Mouse (Mus musculus) testis, adult 2 months (tissue): ENCODE measurements around the gene Taldo1. TPM values are rescaled to one million over a fixed set of nuclear protein-coding genes. Genes with fewer than 3 reads are reported as not detected.

Experiments used
- H3K27ac ChIP-seq: fragments of 200-500 bp; 2 replicates; pipeline ENCODE4 v1.5.1; 2012; ENCODE audit warnings: low read depth, low read length; ENCODE audit not compliant: control insufficient read depth, insufficient read depth
- H3K27me3 ChIP-seq: fragments of 200-500 bp; 2 replicates; pipeline ENCODE4 v1.6.1; 2012; ENCODE audit warnings: mild to moderate bottlenecking, low read length, moderate library complexity; ENCODE audit not compliant: control insufficient read depth, insufficient read depth
- H3K36me3 ChIP-seq: fragments of 200-500 bp; 2 replicates; pipeline ENCODE4 v1.6.1; 2012; ENCODE audit warnings: mild to moderate bottlenecking, low read length; ENCODE audit not compliant: control insufficient read depth, insufficient read depth
- H3K4me1 ChIP-seq: fragments of 200-500 bp; 2 replicates; pipeline ENCODE4 v1.6.1; 2012; ENCODE audit warnings: low read length; ENCODE audit not compliant: control insufficient read depth, insufficient read depth
- H3K4me3 ChIP-seq: fragments of 200-500 bp; 2 replicates; pipeline ENCODE4 v1.5.1; 2012; ENCODE audit warnings: low read depth, mild to moderate bottlenecking, low read length, moderate library complexity, mixed read lengths; ENCODE audit not compliant: control insufficient read depth
- CTCF ChIP-seq: fragments of 200-500 bp; IDR thresholded peaks from 2 replicates; pipeline ENCODE4 v1.5.1; 2012; ENCODE audit warnings: low read depth, mild to moderate bottlenecking, inconsistent platforms, low read length, moderate library complexity; ENCODE audit not compliant: control insufficient read depth, insufficient read depth, insufficient replicate concordance
- POLR2A ChIP-seq: fragments of 200-500 bp; IDR thresholded peaks from 2 replicates; pipeline ENCODE4 v1.6.1; 2012; ENCODE audit warnings: low read depth, mild to moderate bottlenecking, inconsistent platforms, low read length, moderate library complexity; ENCODE audit not compliant: control insufficient read depth
- polyA plus RNA-seq: library from polyadenylated mRNA; depleted of rRNA; stranded (reverse); fragments of >200 nt; gene quantifications from 2 replicates; pipeline ENCODE4 v1.2.3, GENCODE M21; 2012; rRNA removed

The Taldo1 gene
- polyA plus RNA-seq, 1 experiment, result 26.0 TPM

DNA sequence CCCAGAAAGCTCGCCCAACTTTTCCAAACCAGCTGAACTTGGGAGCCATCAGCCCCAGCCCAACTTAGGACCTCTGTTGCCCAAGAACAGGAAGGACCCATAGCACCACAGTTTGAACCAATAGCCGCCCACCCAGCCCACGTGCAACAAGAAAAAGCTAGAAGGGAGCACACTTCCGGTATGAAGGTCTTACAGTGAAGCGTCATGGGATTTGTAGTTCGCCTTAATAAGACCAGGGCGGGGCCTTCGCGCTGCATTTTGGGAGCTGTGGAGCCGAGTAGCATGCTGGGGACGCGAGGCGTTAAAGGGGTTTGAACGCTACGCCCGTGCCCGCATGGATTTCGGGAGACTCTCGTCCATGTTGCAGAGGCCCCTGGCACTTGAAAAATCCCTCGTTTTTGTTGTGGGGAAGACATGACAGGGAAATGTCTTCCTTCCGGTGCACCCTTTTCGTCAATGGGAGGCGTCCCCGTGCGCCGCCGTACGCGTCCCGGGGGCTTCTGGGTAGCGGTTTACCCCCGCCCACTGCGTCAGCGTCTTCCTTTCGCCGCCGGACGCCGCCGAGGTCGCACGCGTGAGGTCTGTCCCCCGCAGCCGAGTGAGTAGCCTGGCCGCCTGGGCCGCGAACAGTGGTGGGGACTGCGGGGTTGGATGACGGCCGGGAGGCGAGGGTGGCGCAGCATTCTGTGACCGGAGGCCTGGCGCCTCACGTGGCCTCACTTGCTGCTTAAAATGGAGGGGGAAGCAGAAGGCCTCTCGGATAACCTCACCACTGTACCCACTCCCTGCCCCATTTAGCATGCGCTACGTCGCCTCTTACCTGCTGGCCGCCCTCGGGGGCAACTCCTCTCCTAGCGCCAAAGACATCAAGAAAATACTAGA is 55.4 kb downstream of the Taldo1 start, which contains the start of gene Rplp2:
Gene Rplp2, plus strand, starts transcription at position 261 of the 882 bp plus-strand sequence.
- Histone ChIP-seq H3K4me3 (peak within 1 kb of the TSS; percentile 93), H3K27ac (peak within 1 kb of the TSS; percentile 92), H3K27me3 (no peaks in the 10 kb centered on the region), H3K4me1 (peaks cover 12% of the 10 kb centered on the region), H3K36me3 (no peaks in the 10 kb centered on the region)
- no peak for TF ChIP-seq CTCF
- peak; percentile 95 for TF ChIP-seq POLR2A

DNA sequence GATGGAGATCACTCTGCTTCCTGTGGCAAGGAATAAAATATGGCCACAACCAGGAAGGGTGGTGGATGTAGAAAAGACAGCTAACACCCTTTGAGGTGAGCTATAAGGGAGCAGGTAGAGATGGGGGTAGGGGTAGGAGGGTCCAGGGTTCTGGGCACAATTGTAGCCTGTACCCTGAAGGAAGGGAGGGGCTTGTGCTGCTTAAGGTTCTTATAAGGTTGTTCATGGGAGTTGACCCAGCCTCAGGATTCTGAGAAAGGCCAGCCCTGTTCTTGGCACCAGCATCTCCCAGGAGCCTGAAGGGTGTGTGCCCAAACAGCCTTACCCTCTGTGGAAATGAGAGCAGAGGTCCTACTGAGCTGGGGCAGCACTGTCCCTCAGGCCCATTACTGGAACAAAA is 59.9 kb downstream of the Taldo1 start:
- no peaks in the 10 kb centered on the region for H3K27me3 ChIP-seq
- TF ChIP-seq CTCF (no peak), POLR2A (no peak)

More for the DNA sequence above, 59.9 kb downstream of the Taldo1 start:
- H3K27ac ChIP-seq, result no peak overlapping the region
- H3K4me1 ChIP-seq, result peaks cover 13% of the 10 kb centered on the region
- no peaks in the 10 kb centered on the region for H3K36me3 ChIP-seq
- H3K4me3 ChIP-seq, result no peak overlapping the region

Other genes with a start within 250 kb of the Taldo1 start
- 16.6 and 16.7 TPM in 2 replicates for gene Rnh1, start 219.3 kb upstream of the Taldo1 start, polyA plus RNA-seq
- 41.6 and 46.6 TPM in 2 replicates for gene Hras, start 198.2 kb upstream of the Taldo1 start, polyA plus RNA-seq
- 131 and 140 TPM in 2 replicates for gene Lrrc56, start 198.0 kb upstream of the Taldo1 start, polyA plus RNA-seq
- 216 and 222 TPM in 2 replicates for gene Lmntd2, start 178.1 kb upstream of the Taldo1 start, polyA plus RNA-seq
- gene Rassf7, start 176.3 kb upstream of the Taldo1 start, polyA plus RNA-seq, result 33.5 and 41.7 TPM in 2 replicates
- gene Phrf1, start 163.4 kb upstream of the Taldo1 start, polyA plus RNA-seq, result 17.6 and 19.0 TPM in 2 replicates
- gene Irf7, start 125.7 kb upstream of the Taldo1 start, polyA plus RNA-seq, result 2.3 and 2.4 TPM in 2 replicates
- gene Cdhr5, start 115.4 kb upstream of the Taldo1 start, polyA plus RNA-seq, result 0.76 and 0.91 TPM in 2 replicates
- 6.4 and 8.6 TPM in 2 replicates for gene Sct, start 113.1 kb upstream of the Taldo1 start, polyA plus RNA-seq
- 11.5 and 13.0 TPM in 2 replicates for gene Drd4, start 100.2 kb upstream of the Taldo1 start, polyA plus RNA-seq
- gene Deaf1, start 64.5 kb upstream of the Taldo1 start, polyA plus RNA-seq, result 8.3 and 9.1 TPM in 2 replicates
- 42.3 and 44.2 TPM in 2 replicates for gene Tmem80, start 64.5 kb upstream of the Taldo1 start, polyA plus RNA-seq
- gene Eps8l2, start 53.3 kb upstream of the Taldo1 start, polyA plus RNA-seq, result 4.7 and 5.3 TPM in 2 replicates
- gene Gatd1, start 21.9 kb downstream of the Taldo1 start, polyA plus RNA-seq, result 23.3 and 24.4 TPM in 2 replicates
- 0.48 and 0.63 TPM in 2 replicates for gene Cend1, start 37.3 kb downstream of the Taldo1 start, polyA plus RNA-seq
- 7.2 and 10.9 TPM in 2 replicates for gene Slc25a22, start 45.7 kb downstream of the Taldo1 start, polyA plus RNA-seq
- gene Pidd1, start 51.8 kb downstream of the Taldo1 start, polyA plus RNA-seq, result 5.5 and 5.6 TPM in 2 replicates
- gene Rplp2, start 55.2 kb downstream of the Taldo1 start, polyA plus RNA-seq, result 226 and 309 TPM in 2 replicates
- gene Pnpla2, start 63.0 kb downstream of the Taldo1 start, polyA plus RNA-seq, result 379 and 436 TPM in 2 replicates
- 2.1 and 2.4 TPM in 2 replicates for gene Cracr2b, start 68.9 kb downstream of the Taldo1 start, polyA plus RNA-seq
- 102 and 104 TPM in 2 replicates for gene Cd151, start 75.2 kb downstream of the Taldo1 start, polyA plus RNA-seq
- 20.8 and 21.1 TPM in 2 replicates for gene Polr2l, start 82.9 kb downstream of the Taldo1 start, polyA plus RNA-seq
- gene Tspan4, start 83.0 kb downstream of the Taldo1 start, polyA plus RNA-seq, result 14.6 and 15.5 TPM in 2 replicates
- gene Chid1, start 147.7 kb downstream of the Taldo1 start, polyA plus RNA-seq, result 81.0 and 89.4 TPM in 2 replicates
- 25.4 and 26.8 TPM in 2 replicates for gene Ap2a2, start 170.0 kb downstream of the Taldo1 start, polyA plus RNA-seq